Mouse (Mus musculus): ENCODE results near the gene Pitpnm2.

- TF ChIP-seq CTCF (IDR thresholded peaks at IDR 0.05; ENCODE audit: control insufficient read depth, insufficient read depth, insufficient replicate concordance, low read depth, low read length) (no peak), POLR2A (IDR thresholded peaks at IDR 0.05; ENCODE audit: control insufficient read depth, low read depth, low read length) (no peak)
These were observed 37.9 kb downstream of the Pitpnm2 start for GRCm38 (mm10) chr5:124211669-124212068.
